Mouse (Mus musculus) yolk sac, embryonic 10.5 days (tissue): Measurements from ENCODE around the gene Alad.
"Not testable (repeated sequence)": the region's sequence is repeated elsewhere in the genome, so short reads cannot be mapped to it uniquely, and the experiment has no call there.

ENCODE experiments used
- DNase-seq: peaks from one replicate; pipeline ENCODE4 v3.0.0-alpha.2; 2017; ENCODE audit warnings: low spot score

Gene Alad

DNA sequence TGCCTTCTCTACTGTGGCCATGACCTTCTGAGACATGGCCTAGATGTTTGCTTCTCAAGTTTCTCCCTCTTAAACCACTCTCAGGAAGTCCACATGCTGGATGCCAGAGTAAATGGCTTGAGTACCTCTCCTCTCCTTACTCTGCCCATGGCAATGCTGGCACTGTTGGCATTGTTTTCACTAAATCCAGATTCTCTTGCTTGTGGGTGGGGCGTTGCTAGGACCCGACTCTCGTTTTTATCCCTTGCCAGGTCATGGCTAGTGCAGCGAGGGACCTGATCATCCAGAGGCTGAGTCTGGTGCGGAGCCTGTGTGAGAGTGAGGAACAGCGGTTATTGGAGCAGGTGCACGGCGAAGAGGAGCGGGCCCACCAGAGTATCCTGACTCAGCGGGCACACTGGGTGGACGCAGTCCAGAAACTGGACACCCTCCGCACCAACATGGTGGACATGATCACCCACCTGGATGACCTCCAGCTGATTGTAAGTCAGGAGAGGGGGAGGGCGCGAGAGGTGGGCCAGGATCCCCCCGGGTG is 33.5 kb downstream of the Alad start:
- DNase-seq: no peak

DNA sequence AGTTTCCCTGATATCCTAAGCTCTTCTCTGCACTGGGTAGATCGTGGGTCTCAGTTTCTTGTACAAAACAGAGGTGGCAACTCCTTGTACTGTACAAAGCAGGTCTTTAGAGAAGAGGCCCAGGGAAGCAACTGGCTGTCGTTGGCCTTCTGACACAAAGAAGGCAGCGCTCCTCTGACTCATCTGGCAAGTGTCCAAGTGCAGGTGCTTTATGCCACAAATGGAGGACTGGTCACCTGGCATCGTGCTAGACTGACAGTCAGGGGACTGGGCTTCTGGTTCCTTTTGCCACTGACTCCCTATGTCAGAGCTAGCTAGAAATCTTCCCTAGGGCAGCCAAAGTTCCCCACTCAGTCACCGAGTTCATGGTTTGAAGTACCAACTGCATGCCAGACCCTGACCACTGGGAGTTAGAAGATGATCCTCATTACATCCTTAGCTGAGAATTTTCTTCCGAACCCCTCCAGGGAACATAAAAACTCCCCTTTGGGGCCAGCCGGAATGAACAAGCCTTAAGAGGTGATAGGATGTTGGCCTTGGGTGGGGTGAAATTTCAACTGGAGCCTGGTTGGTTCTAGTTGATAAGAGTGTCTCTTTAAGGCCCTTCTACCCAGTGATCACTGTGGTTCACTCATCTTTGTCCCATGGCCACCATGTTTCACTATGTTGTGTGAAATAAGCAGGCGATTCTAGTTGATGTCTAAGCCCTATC is 34.1 kb downstream of the Alad start:
- no peak for DNase-seq

DNA sequence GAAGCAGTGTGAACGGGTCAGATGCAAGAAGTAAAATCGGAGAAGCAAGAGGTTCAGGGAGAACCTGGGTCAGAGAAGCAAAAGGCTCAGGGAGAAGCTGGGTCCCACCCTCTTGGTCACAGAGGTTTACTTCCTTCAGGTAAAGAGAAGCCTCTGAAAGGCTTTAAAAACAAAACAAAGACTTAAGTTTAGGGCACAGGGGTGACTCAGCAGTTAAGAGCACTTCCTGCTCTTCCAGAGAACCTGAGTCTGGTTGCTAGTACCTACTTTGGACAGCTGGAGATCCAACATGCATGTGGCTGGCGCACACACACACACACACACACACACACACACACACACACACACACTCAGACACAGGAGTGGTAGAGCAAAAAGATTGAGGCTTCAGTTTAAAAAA is 34.8 kb downstream of the Alad start:
- DNase-seq: no peak

DNA sequence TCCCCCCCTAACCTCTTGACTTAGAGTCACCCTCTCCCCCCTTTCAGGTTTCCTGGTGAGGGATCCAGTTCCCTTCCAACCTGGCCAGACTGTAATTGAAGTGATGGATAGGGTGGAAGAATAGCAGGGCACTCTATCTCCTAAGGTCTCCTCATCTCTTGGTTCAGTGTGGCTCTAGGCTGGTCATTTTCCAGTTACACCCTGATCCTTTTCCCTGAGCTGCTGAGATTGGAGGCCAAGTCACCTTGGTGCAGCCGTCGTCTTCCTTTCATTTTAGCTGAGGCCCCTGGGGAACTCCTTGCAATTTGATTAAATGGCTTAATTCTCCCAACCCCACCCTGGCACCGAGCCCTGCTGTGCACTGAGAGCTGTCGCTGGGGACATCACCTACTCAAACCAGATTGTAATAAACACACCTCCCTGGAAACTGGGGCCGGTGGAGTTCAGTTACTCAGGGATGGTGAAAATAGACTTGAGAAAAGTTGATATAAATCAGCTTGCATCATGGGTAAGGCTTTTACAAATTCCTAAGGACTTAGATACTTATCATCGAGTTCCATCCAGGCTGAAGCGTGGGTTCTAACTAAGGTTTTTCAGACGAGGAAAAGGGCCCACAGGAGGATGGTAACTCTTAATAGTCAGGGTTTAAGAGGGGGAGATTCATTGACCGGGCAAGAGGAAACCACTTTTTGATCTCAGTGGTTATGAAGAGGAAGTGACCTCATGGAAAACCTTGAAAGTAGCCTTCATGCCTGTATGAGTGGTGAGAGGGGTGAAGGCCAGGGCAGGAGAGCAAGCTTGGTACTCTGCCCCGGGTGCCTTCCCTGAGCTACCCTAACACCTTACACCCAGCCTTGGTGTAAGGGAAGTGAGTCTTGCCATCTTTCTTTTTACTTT is 38.8 kb downstream of the Alad start:
- no peak for DNase-seq

DNA sequence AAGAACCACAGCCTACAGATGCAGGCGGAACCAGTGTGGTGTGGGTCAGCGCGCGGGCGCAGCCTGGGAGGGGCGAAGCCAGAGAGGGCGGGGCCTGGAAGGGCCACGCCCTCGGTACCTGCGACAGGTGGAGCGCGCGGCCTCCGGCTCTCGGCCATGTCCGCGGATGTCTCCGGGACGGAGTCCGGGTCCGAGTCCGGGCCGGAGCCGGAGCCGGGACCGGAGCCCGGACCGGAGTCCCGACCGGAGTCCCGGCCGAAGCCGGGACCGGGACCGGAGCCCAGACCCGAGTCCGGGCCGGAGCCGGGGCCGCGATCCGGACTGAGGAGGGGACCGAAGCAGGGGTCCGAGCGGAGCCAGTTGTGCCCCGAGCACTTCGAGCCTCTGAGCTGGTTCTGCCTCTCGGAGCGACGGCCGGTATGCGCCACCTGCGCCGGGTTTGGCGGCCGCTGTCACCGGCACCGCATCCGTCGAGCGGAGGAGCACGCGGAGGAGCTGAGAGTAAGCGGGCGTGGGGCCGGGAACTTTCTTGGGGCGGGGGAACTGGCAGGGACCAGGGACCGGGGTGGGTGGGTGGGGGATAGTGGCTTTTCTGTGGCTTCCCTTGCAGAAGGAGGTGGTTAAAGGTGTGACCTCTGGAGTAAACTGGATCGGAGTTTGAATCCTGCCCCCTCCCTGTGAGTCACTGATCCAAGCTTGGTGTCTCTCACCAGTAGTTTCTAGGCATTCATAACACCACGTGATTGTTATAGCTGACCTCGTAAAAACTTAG is 39.6 kb downstream of the Alad start, which contains the start of gene Bspry:
Bspry (plus strand) TSS at position 117 of the 772 bp plus-strand sequence.
- peak; percentile 86 for DNase-seq

DNA sequence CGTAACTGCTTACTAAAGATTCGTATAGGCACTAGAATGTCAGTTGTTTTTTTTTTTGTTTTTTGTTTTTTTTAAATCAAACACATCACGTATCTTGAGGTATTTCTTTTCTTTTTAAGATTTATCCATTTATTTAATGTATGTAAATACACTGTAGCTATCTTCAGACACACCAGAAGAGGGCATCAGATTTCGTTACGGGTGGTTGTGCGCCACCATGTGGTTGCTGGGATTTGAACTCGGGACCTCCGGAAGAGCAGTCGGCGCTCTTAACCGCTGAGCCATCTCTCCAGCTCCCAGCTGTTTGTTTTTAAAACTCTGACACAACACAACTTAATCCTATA is 40.2 kb downstream of the Alad start:
- not testable (repeated sequence) for DNase-seq

DNA sequence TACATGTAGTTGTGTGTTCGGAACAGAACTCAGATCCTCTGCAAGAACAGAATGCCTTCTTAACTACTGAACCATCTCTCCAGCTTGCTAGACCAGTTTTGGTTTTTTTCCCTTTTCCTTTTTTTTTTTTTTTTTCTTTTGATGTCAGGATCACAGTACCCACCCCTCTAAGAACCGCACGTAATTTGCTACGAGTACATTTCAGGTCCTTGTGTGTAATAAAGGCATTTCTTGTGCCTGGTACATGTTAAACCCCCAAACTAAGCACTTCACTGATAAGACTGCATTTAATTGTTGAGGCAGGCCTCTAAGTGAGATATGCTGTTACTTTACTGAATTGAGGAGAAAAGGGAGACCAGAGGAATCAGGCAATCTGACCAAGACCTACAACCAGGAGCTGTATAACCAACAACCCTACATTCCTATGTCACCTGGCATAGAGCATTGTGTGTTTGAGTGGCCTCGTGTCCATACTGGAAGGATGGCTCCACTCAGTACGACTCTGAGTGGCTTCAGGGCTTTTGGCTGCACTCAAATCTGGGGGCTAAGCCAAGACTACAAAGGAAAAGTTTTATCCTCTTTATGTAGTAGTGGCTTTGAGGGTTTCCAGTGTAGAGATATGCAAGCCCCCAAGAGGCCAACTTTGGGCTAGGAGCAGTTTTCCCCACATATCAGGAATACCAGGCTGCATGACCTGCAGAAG is 42.0 kb downstream of the Alad start:
- DNase-seq: no peak

DNA sequence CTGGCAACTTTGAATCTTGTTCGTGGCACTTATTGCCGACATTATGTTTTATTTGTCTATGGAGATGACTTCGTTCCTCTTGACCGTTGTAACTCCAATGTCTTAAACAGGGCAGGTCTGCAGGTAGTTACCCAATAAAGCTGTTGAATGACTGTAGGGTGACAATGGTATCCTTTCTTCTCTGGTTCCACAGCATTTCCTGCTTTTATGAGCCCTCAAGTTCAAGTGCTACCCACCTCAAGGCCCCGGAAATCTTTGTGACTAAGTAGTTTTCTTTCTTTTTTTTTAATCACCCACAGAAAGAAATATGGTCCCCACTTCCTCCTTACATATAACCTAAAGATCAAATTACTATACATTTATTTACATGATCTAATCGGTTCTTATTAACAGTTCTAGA is 43.9 kb downstream of the Alad start:
- no peak for DNase-seq

DNA sequence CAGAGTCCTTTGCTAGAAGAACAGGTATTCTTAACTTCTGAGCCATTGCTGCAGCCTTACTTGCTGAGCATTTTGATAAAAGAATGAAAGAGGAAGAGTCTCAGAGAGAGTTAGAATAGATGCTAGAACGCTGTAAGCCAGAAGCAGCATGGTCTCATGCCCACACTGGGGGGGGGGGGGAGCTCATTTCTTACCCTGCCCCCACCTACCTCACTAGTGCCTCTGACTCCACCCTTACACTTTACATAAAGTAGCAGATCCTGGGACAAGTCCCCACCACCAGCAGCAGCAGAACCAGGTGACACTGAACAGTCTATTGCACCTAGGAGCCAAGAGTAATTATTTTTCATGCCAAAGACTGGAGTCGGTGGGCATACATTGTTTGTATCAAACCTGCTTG is 44.6 kb downstream of the Alad start:
- DNase-seq: no peak

DNA sequence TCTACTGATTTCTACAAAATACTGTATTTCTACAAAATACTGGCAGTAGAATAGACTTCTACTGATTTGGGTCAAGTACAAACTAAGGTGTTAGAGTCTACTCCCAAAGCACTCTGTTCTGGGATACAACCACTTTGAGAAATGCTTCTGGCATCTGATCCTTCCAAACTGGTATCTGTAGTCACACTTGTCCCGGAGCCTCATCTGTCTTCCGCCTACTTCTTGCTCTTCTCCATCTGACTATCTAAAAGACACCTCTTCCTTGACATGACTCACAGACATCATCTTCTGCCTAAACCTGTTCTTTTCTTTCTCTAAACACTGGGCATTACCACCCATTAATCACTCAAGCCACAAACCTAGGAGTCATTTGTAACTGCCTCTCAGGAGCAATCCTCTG is 47.6 kb downstream of the Alad start:
- DNase-seq: no peak

DNA sequence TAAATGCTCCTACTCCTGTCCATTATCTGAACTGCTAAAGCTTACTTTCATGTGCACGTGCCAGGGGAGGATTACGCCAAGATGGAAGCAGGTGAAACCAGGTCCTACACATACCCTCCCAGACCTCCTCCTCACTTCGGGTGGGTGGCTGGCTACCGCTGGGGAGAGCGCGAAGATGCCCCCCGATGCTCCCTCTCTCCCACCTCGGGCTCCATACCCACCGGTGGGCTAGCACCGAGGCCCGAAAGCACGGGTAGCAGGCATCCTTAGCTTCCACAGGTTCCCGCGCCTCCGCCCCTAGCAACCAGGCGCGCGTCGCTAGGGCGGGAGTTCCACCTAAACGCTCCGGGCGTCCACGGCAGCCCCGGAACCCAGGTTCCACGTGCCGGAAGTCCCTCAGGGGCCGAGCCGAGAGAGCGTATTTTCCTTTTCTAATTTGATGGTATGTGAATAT is 49.1 kb downstream of the Alad start, which contains the start of gene Wdr31:
Wdr31 (minus strand) TSS at position 299 of the 454 bp plus-strand sequence.
- DNase-seq: peak; percentile 67

DNA sequence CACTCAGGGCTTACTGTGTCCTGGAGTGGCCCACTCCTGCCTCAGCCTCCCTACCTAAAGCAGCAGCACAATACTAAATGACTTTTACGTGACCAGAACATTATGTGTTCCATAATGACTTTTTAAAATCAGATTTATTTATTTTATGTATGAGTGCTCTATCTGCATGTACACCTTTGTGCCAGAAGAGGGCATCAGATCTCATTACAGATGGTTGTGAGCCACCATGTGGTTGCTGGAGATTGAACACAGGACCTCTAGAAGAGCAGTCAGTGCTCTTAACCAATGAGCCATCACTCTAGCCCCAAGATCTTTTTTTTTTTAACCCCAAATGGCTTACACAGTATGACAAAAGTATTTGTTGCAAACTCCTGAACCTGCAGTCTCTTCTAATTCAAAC is 51.6 kb downstream of the Alad start:
- DNase-seq: no peak

DNA sequence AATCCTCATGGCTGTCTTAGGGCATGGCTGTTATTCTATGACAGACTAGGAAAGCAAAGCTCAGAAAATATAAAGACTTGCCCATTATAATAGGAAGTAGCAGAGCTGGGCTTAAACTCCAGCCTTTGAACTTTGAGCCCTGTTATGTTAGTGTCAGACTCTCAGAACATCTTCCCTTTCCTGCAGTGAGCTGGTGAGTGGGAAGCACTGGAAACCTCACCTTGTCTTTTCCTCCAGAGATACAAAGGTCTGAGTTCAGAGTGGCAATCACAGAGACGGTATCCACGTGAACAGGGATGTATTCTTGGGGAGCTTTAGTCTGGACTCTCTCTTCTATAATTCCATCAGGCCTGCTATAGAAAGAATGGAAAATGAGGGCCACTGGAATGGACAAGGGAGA is 56.6 kb downstream of the Alad start:
- DNase-seq: no peak

DNA sequence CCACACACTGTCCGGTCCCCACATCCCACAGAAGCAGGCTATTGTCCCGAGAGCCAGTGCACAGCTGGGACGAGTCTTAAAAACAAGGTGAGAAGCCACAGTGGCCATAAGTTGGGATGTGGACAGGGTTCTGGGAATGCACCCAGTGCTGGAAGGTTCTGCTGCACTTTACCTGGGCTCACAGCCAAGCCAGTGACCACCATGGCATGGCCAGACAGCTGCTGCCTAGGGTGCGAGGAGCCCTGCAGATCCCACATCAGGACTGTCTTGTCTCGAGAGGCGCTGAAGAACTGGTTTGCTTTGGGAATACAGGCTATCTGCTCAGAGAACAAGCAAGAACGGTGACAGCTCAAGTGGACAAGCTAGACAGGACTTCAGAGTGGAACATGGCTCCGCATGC is 59.4 kb downstream of the Alad start:
- no peak for DNase-seq
